Mouse (Mus musculus) hindbrain, postnatal 0 days (tissue): ENCODE data around the gene Tspan17. TPM values are rescaled to one million over a fixed set of nuclear protein-coding genes. Genes with fewer than 3 reads are reported as not detected.
A peak's percentile ranks its signal among the peaks of the same experiment; 100 is the strongest.

ENCODE experiments used
- ATAC-seq: fragments of 200-750 bp; cut with Nextera tagmentation; 2 replicates; pipeline ENCODE4 v1.8.0; 2017; ENCODE audit warnings: mild to moderate bottlenecking, moderate TSS enrichment, moderate library complexity
- DNase-seq: peaks from one replicate; pipeline ENCODE4 v3.0.0-alpha.2; 2015; ENCODE audit warnings: low spot score
- H3K27ac ChIP-seq: fragments of 300-500 bp; sonication (generic); 2 replicates; pipeline ENCODE4 v1.5.1; 2014; ENCODE audit warnings: mild to moderate bottlenecking
- H3K27me3 ChIP-seq: fragments of 300-500 bp; sonication (generic); 2 replicates; pipeline ENCODE4 v1.6.1; 2014; ENCODE audit warnings: low read length, mixed read lengths; ENCODE audit not compliant: insufficient read depth
- H3K36me3 ChIP-seq: fragments of 300-500 bp; sonication (generic); 2 replicates; pipeline ENCODE4 v1.6.1; 2014; ENCODE audit warnings: low read length, mixed read lengths; ENCODE audit not compliant: insufficient read depth
- H3K4me1 ChIP-seq: fragments of 300-500 bp; sonication (generic); 2 replicates; pipeline ENCODE4 v1.6.1; 2014; ENCODE audit warnings: antibody characterized with exemption, low read length, mixed read lengths; ENCODE audit not compliant: insufficient read depth
- H3K4me2 ChIP-seq: fragments of 300-500 bp; sonication (generic); 2 replicates; pipeline ENCODE4 v1.6.1; 2014; ENCODE audit warnings: low read depth, mild to moderate bottlenecking, low read length, moderate library complexity, mixed read lengths
- H3K4me3 ChIP-seq: fragments of 300-500 bp; sonication (generic); 2 replicates; pipeline ENCODE4 v1.5.1; 2014; ENCODE audit warnings: low read length
- H3K9ac ChIP-seq: fragments of 300-500 bp; sonication (generic); replicated peaks from 2 replicates; pipeline ENCODE4 v1.6.1; 2014; ENCODE audit warnings: mild to moderate bottlenecking, low read length, moderate library complexity, mixed read lengths
- H3K9me3 ChIP-seq: fragments of 300-500 bp; sonication (generic); 2 replicates; pipeline ENCODE4 v1.6.1; 2016; ENCODE audit warnings: low read length, mixed read lengths
- CTCF ChIP-seq: IDR thresholded peaks from 2 replicates; pipeline ENCODE4 v1.5.1; 2016; ENCODE audit warnings: antibody characterized with exemption, control low read depth, low read depth
- WGBS: fragments of 180-500 bp; shearing (Covaris S2); extraction: QIAGEN DNeasy Blood & Tissue Kit; methylation state at CpG from one replicate; pipeline ENCODE4 v1.1.7; 2014; 5-methylcytosine and 5-hydroxymethylcytosine counted together
- polyA plus RNA-seq: library from polyadenylated mRNA; unstranded; fragments of >200 nt; fragmentation: Nextera tagmentation; extraction: Ambion mirVana; gene quantifications from 2 replicates; pipeline ENCODE4 v1.2.1, GENCODE M21; 2015
- total RNA-seq: library from RNA; depleted of rRNA; stranded (reverse); fragments of >200 nt; gene quantifications from 2 replicates; pipeline ENCODE4 v1.2.3, GENCODE M21; 2014

The Tspan17 gene
- total and polyA plus RNA-seq, 2 experiments from 2014 or later: 60.5 to 143 TPM

DNA sequence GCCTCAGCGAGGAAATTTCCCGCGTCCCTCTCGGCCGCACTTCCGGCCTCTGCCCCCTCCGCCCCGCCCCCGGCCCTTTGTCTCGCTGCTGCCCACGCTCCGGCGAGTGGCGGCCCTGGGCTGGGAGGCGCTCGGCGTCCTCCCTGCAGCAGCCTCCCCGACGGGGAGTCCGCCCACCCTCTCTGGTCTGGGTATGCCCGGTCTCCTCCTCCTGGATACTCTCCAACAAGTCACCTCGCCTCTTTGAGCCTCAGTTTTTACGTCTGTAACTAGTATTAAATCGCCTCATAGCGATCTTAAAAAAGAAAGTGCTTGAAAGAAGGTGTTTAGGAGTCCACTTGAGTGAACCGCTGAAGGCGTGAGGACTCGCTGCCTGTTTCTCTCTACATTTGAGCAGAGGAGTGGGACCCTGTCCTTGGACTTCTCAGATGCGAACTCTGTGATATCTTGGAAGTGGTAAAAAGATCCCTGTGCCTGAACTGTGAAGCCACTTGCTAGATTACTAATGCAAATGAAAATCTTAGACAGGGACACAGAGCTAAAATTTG lies 39.2 kb upstream of the Tspan17 start, which contains the start of gene Gprin1:
Gene Gprin1, minus strand, starts transcription at position 11 of the 548 bp plus-strand sequence.
- Histone ChIP-seq H3K36me3 (no peaks in the 10 kb centered on the region), H3K4me3 (peak within 1 kb of the TSS; percentile 63), H3K27ac (peak within 1 kb of the TSS; percentile 94), H3K9ac (peak within 1 kb of the TSS; percentile 84), H3K4me1 (peaks cover 29% of the 10 kb centered on the region; the same call in 1 of the 2 replicates), H3K4me2 (peak within 1 kb of the TSS; percentile 61), H3K27me3 (no peaks in the 10 kb centered on the region), H3K9me3 (no peaks in the 10 kb centered on the region)
- DNase-seq (no peak), ATAC-seq (peak; percentile 65)
- WGBS: 1% methylated on average over 15 of the region's 29 CpGs
- no peak for TF ChIP-seq CTCF

DNA sequence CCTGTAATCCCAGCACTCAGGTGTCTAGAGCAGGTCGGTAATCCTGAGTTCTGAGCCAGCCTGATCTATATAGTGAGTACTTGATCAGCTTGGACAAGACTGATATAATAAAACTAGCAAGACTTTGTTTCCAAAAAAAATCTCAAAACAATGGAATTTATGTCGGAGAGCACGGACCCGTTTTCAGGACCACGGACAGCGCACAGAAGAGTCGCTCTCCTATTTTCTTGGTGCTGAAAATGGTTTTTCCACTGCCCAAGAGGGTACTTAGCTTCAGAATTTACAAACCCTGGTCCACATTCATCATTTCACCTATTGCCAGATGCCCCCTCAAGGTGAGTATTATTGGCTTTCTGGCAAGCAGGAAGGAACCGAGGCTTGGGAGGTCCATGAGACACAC lies 38.5 kb upstream of the Tspan17 start:
- WGBS: 15% methylated on average over 8 of the region's 8 CpGs
- no peak overlapping the region for H3K27ac ChIP-seq
- no peaks in the 10 kb centered on the region for H3K9me3 ChIP-seq
- no peaks in the 10 kb centered on the region for H3K27me3 ChIP-seq
- DNase-seq: no peak
- no peak overlapping the region for H3K4me3 ChIP-seq
- no peak overlapping the region for H3K9ac ChIP-seq
- no peak overlapping the region for H3K4me2 ChIP-seq
- ATAC-seq: no peak
- peaks cover 34% of the 10 kb centered on the region for H3K4me1 ChIP-seq
- TF ChIP-seq CTCF: no peak
- H3K36me3 ChIP-seq: no peaks in the 10 kb centered on the region

DNA sequence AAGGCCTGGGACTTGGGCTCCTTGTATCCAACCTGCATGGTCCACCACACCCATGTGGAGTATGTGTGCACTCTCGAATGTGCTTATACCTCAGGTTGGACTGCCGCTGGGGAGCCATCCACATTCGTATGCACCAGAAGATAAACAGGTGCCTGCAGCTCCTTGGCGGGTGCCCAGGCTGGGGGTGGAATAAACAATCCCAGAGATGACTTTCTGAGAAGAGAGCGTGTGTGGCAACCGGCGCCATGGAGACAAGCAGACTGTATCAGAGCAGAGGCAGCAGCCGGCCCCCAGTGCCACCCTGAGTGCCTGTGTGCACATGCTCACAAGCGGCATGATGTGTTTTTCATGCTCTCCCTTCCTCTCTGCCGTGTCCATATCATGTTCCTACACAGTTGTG lies 36.5 kb upstream of the Tspan17 start:
- H3K4me2 ChIP-seq: no peak overlapping the region
- no peak overlapping the region for H3K27ac ChIP-seq
- no peak for TF ChIP-seq CTCF
- no peak overlapping the region for H3K9ac ChIP-seq
- no peaks in the 10 kb centered on the region for H3K36me3 ChIP-seq
- H3K4me1 ChIP-seq: peaks cover 25% of the 10 kb centered on the region
- no peak for ATAC-seq
- no peaks in the 10 kb centered on the region for H3K9me3 ChIP-seq
- 45% methylated on average over 10 of the region's 10 CpGs for WGBS
- DNase-seq: no peak
- H3K27me3 ChIP-seq: no peaks in the 10 kb centered on the region
- H3K4me3 ChIP-seq: no peak overlapping the region

DNA sequence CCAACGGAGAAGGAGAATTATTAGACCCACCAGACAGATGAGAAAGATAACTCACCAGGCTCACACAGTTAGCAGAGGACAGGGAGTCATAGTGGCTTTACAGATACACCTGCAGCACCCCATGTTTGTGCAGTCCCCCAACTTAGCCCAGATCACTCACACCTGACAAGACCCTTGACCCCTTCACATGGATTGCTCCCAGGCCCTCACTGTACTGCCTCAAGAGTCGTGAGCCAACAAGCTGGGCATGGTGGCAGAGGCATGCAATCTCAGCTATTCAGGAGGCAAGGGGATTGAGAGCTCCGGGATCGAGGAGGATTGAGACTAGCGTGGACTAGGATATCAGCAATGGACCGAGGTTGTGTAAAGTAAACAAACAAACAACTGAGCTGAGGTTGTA lies 35.4 kb upstream of the Tspan17 start:
- H3K4me1 ChIP-seq: peaks cover 19% of the 10 kb centered on the region
- DNase-seq: no peak

DNA sequence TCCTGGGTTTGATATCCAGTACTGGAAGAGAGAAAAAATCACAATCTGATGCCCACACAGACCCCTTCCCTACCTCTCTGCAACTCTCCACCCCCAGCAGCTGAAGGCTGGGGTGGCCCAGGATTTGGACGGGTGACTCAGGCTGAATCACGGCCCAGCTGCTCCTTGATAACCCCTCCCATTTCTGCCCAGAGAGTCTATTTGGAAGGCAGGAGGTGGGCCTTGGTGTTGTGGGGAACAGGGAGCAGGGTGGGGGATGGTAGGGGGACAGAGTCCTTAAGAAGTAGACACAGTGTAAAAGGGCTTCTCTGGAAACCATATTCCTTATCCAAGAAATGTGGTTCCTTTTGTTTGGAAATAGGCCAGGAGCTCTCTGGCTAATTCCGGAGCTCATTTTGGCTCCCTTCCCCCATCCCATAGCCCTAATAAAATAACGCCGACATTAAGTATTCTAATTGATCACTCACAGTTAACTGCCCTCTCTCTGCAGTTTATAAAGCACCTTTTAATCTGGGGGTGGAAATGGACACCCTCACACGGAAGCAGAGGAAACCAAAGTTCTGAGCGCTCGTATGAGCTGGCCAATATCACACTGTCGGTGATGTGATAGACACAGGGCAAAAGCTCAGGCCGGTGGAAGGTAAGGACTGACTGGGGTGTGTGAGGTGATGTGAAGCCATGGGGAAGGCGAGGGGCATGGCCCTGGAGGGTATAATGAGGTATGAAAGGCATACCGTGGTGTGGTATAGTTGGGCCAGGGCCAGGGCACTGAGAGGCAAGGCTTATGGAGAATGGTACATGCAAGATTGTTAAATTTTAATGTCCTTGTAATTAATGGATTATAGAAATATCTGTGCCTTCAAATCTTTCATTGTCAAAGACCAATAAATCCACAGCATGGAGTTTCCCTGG lies 34.8 kb upstream of the Tspan17 start:
- H3K4me1 ChIP-seq: peaks cover 25% of the 10 kb centered on the region
- 30% methylated on average over 12 of the region's 12 CpGs for WGBS
- peak overlapping the region; percentile 92 for H3K27ac ChIP-seq
- no peaks in the 10 kb centered on the region for H3K36me3 ChIP-seq
- DNase-seq (no peak), ATAC-seq (no peak)
- no peaks in the 10 kb centered on the region for H3K9me3 ChIP-seq
- no peak for TF ChIP-seq CTCF
- H3K9ac ChIP-seq: no peak overlapping the region
- peak overlapping the region; percentile 18; the same call in 1 of the 2 replicates for H3K4me2 ChIP-seq
- H3K4me3 ChIP-seq: no peak overlapping the region
- H3K27me3 ChIP-seq: no peaks in the 10 kb centered on the region

More for the DNA sequence above, 35.4 kb upstream of the Tspan17 start:
- no peak for ATAC-seq
- Histone ChIP-seq H3K36me3 (no peaks in the 10 kb centered on the region), H3K27ac (peak overlapping the region; percentile 92; the same call in 1 of the 2 replicates), H3K4me3 (no peak overlapping the region), H3K9me3 (no peaks in the 10 kb centered on the region), H3K9ac (no peak overlapping the region), H3K4me2 (no peak overlapping the region), H3K27me3 (no peaks in the 10 kb centered on the region)
- 70% methylated on average over 6 of the region's 6 CpGs for WGBS
- TF ChIP-seq CTCF: no peak

DNA sequence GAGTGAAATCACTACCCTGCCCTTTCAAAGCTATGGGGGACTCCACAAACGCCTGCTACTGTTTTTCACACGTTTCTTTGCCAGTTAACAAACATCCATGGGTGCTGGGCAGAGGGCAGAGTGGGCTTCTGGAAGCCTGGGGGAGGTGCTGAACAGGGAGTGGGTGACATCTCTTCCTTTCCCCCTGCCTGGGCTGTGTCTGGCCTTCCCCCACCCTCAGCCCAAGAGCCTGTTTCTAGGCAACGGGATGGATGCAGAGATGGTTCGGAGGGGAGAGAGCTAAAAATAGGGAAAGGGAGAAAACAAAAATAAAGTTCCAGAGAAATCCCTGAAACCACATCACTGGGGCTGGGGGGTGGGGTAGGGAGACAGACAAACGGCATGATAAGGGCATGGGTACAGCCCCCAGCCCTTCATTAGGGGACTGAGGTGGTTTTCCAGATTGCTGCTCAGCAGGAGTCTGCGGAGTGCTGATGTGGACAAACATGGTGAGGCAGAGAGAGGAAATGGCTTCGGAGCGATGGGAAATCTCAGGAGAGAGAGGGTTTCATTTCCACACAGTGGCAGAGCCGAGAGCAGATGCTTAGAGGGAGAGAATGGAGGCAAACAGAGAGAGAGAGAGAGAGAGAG lies 33.9 kb upstream of the Tspan17 start:
- H3K4me1 ChIP-seq: peaks cover 33% of the 10 kb centered on the region

More for the DNA sequence above, 33.9 kb upstream of the Tspan17 start:
- no peak for ATAC-seq
- no peak overlapping the region for H3K9ac ChIP-seq
- no peak overlapping the region for H3K4me3 ChIP-seq
- no peaks in the 10 kb centered on the region for H3K36me3 ChIP-seq
- H3K4me2 ChIP-seq: peak overlapping the region; percentile 14; the same call in 1 of the 2 replicates
- peak; percentile 58 for DNase-seq
- H3K9me3 ChIP-seq: no peaks in the 10 kb centered on the region
- TF ChIP-seq CTCF: no peak
- H3K27me3 ChIP-seq: no peaks in the 10 kb centered on the region
- WGBS: 11% methylated on average over 9 of the region's 9 CpGs
- peak overlapping the region; percentile 92 for H3K27ac ChIP-seq
